Mouse (Mus musculus): ENCODE measurements at regions not wholly inside any gene's neighbourhood (a gene's known extent, or its start where the extent isn't known, plus 50 kb on each side); places are given as distances from the start of the nearest gene placed in this dataset.
"Not testable (repeated sequence)": the region's sequence is repeated elsewhere in the genome, so short reads cannot be mapped to it uniquely, and the experiment has no call there.

DNA sequence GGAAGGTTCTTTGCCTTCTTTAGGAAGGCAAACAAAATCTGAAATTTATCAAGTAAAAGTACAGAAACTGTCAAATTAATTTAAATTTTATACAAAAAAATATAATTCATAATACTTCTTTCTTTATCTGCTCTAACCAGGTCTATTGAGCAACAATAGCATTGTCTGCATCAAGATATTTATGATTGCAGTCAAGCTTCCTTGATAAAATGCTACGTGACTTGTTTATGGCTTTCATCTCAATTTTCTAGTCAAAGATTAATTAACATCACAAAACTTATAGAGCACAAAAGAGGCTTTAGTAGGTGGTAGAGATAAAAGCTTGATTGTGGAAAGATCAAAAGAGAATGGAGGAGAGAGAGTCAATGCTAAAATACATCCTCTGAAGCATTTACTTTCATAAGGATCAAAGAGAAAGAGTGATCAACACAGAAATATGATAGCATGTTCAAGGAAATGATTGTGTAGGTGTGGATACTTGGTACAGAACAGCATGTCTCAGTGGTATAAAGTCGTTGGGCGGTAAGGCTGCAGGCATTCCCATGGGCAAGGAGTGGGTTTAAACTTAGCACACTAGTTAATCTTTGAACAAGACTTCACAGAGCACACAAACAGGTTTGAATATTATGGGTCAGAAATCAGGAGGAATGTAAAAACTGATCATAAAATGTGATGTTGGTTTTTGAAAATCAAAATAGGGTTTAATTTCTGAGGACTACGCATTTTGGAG, 164.3 kb upstream of the Speer4f2 start:
- H3K4me3 ChIP-seq = no peak overlapping the region
- 81% methylated on average over 4 of the region's 4 CpGs for WGBS
- no peaks in the 10 kb centered on the region for H3K79me2 ChIP-seq (replicated peaks; ENCODE audit: control insufficient read depth, insufficient read depth, low read length)
- H3K36me3 ChIP-seq (ENCODE audit: control insufficient read depth, insufficient read depth, low read length) = no peaks in the 10 kb centered on the region
- H3K9ac ChIP-seq (ENCODE audit: low read depth, low read length) = no peak overlapping the region
- no peaks in the 10 kb centered on the region for H3K4me1 ChIP-seq (ENCODE audit: control insufficient read depth, insufficient read depth, low read length)
- no peak for DNase-seq
- H3K27me3 ChIP-seq (ENCODE audit: control insufficient read depth, insufficient read depth, low read length) = no peaks in the 10 kb centered on the region
- no peak overlapping the region for H3K27ac ChIP-seq
- TF ChIP-seq EP300 (IDR thresholded peaks at IDR 0.05; ENCODE audit: insufficient read depth, low read depth, low read length) (no peak), POLR2A (IDR thresholded peaks at IDR 0.05; ENCODE audit: insufficient read depth, low read depth, low read length) (no peak), CTCF (IDR thresholded peaks at IDR 0.05) (no peak)
- intact Hi-C loops (cut with DNase I) = no loop called here

DNA sequence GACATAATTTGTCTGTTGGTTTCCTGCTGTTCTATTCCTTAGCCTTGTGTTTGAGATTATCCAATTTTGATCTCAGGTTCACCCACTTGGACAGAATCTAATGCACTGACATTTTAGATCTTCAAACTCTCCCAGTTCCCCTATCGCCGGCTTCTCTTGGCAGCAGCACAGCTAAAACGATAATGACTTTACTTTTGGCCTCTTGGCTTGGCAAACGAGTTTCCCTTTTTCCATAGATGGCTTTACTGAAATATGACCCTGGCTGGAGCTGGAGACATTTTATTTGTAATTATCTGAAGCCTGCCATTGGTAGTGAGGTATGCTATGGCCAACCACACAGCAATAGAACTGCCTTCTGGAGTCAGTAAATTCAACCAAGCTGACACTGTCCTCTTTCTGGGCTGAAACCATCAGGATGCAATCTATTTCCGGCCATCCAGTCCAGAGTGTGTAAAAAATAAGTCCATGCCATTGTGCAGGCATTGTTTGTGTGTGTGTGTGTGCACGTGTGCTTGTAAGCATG, 162.2 kb upstream of the Speer4f2 start:
- Histone ChIP-seq H3K4me1 (ENCODE audit: control insufficient read depth, insufficient read depth, low read length) (no peaks in the 10 kb centered on the region), H3K9ac (ENCODE audit: low read depth, low read length) (no peak overlapping the region), H3K27me3 (ENCODE audit: control insufficient read depth, insufficient read depth, low read length) (no peaks in the 10 kb centered on the region), H3K79me2 (replicated peaks; ENCODE audit: control insufficient read depth, insufficient read depth, low read length) (no peaks in the 10 kb centered on the region), H3K4me3 (no peak overlapping the region), H3K27ac (no peak overlapping the region), H3K36me3 (ENCODE audit: control insufficient read depth, insufficient read depth, low read length) (no peaks in the 10 kb centered on the region)
- 43% methylated on average over 6 of the region's 6 CpGs for WGBS
- no peak for TF ChIP-seq EP300 (IDR thresholded peaks at IDR 0.05; ENCODE audit: insufficient read depth, low read depth, low read length)
- TF ChIP-seq CTCF (IDR thresholded peaks at IDR 0.05) = no peak
- no peak for DNase-seq
- intact Hi-C loops (cut with DNase I) = no loop called here

GRCm38 (mm10) chr5:17223542-17223941, 149.4 kb upstream of the Speer4f2 start:
- H3K4me1 ChIP-seq (ENCODE audit: control insufficient read depth, insufficient read depth, low read length); H3K79me2 ChIP-seq (replicated peaks; ENCODE audit: control insufficient read depth, insufficient read depth, low read length); intact Hi-C loops (cut with DNase I); H3K36me3 ChIP-seq (ENCODE audit: control insufficient read depth, insufficient read depth, low read length); H3K27ac ChIP-seq; DNase-seq; H3K9ac ChIP-seq (ENCODE audit: low read depth, low read length); H3K4me3 ChIP-seq; H3K27me3 ChIP-seq (ENCODE audit: control insufficient read depth, insufficient read depth, low read length): not testable (repeated sequence)
- WGBS = 46% methylated on average over 1 of the region's 1 CpGs

- intact Hi-C loops (cut with DNase I) = no loop called here
- H3K79me2 ChIP-seq (replicated peaks; ENCODE audit: control insufficient read depth, insufficient read depth, low read length) = no peaks in the 10 kb centered on the region
- H3K9ac ChIP-seq (ENCODE audit: low read depth, low read length) = no peak overlapping the region
- no peaks in the 10 kb centered on the region for H3K27me3 ChIP-seq (ENCODE audit: control insufficient read depth, insufficient read depth, low read length)
- no peaks in the 10 kb centered on the region for H3K36me3 ChIP-seq (ENCODE audit: control insufficient read depth, insufficient read depth, low read length)
- no peaks in the 10 kb centered on the region for H3K4me1 ChIP-seq (ENCODE audit: control insufficient read depth, insufficient read depth, low read length)
- DNase-seq = no peak
- H3K27ac ChIP-seq = no peak overlapping the region
- WGBS = 82% methylated on average over 5 of the region's 5 CpGs
- TF ChIP-seq POLR2A (IDR thresholded peaks at IDR 0.05; ENCODE audit: insufficient read depth, low read depth, low read length) = no peak
- TF ChIP-seq CTCF (IDR thresholded peaks at IDR 0.05) = no peak
- TF ChIP-seq EP300 (IDR thresholded peaks at IDR 0.05; ENCODE audit: insufficient read depth, low read depth, low read length) = no peak
- no peak overlapping the region for H3K4me3 ChIP-seq
Measured at GRCm38 (mm10) chr5:17247732-17248606, 125.0 kb upstream of the Speer4f2 start.

GRCm38 (mm10) chr5:17260541-17261325, 112.2 kb upstream of the Speer4f2 start:
- 48% methylated on average over 2 of the region's 2 CpGs for WGBS
- TF ChIP-seq CTCF (IDR thresholded peaks at IDR 0.05) (no peak), EP300 (IDR thresholded peaks at IDR 0.05; ENCODE audit: insufficient read depth, low read depth, low read length) (no peak), POLR2A (IDR thresholded peaks at IDR 0.05; ENCODE audit: insufficient read depth, low read depth, low read length) (no peak)
- no peak overlapping the region for H3K27ac ChIP-seq

More at GRCm38 (mm10) chr5:17260541-17261325, 112.2 kb upstream of the Speer4f2 start:
- Histone ChIP-seq H3K36me3 (ENCODE audit: control insufficient read depth, insufficient read depth, low read length) (no peaks in the 10 kb centered on the region), H3K9ac (ENCODE audit: low read depth, low read length) (no peak overlapping the region), H3K4me1 (ENCODE audit: control insufficient read depth, insufficient read depth, low read length) (no peaks in the 10 kb centered on the region), H3K4me3 (no peak overlapping the region), H3K79me2 (replicated peaks; ENCODE audit: control insufficient read depth, insufficient read depth, low read length) (no peaks in the 10 kb centered on the region), H3K27me3 (ENCODE audit: control insufficient read depth, insufficient read depth, low read length) (no peaks in the 10 kb centered on the region)
- intact Hi-C loops (cut with DNase I) = no loop called here
- DNase-seq = no peak
